Mouse (Mus musculus) kidney, postnatal 36 days (tissue): Measurements from ENCODE around the gene Klhl3.

ENCODE experiments used
- DNase-seq, 2 experiments: peaks; one replicate each; pipeline ENCODE4 v3.0.0; 2021 to 2022; ENCODE audit warnings: mixed read lengths in 2 of 2

Gene Klhl3

GRCm38 (mm10) chr13:58066081-58066495 is 47.3 kb downstream of the Klhl3 start:
- peak in 1 of 2 experiments; percentile 62 for DNase-seq

GRCm38 (mm10) chr13:58065316-58065715 is 48.1 kb downstream of the Klhl3 start:
- DNase-seq: peak; percentile 62 to 89

GRCm38 (mm10) chr13:58057953-58058870 is 55.2 kb downstream of the Klhl3 start:
- DNase-seq: peak; percentile 66 to 80

- DNase-seq: no peak
Measured at GRCm38 (mm10) chr13:58056618-58057017, 56.8 kb downstream of the Klhl3 start.

- DNase-seq: no peak
Measured at GRCm38 (mm10) chr13:58053628-58054027, 59.8 kb downstream of the Klhl3 start.

- no peak for DNase-seq
Measured at GRCm38 (mm10) chr13:58051654-58052053, 61.7 kb downstream of the Klhl3 start.

- peak in 1 of 2 experiments; percentile 37 for DNase-seq
Measured at GRCm38 (mm10) chr13:58051251-58051650, 62.1 kb downstream of the Klhl3 start.

- no peak for DNase-seq
Measured at GRCm38 (mm10) chr13:58049121-58049520, 64.3 kb downstream of the Klhl3 start.

- peak in 1 of 2 experiments; percentile 46 for DNase-seq
Measured at GRCm38 (mm10) chr13:58048076-58048475, 65.3 kb downstream of the Klhl3 start.

GRCm38 (mm10) chr13:58046178-58046577 is 67.2 kb downstream of the Klhl3 start:
- DNase-seq: no peak

GRCm38 (mm10) chr13:58045278-58045677 is 68.1 kb downstream of the Klhl3 start:
- peak; percentile 39 to 52 for DNase-seq

GRCm38 (mm10) chr13:58043278-58043677 is 70.1 kb downstream of the Klhl3 start:
- DNase-seq: no peak

- no peak for DNase-seq
Measured at GRCm38 (mm10) chr13:58040112-58040511, 73.3 kb downstream of the Klhl3 start.

- no peak for DNase-seq
Measured at GRCm38 (mm10) chr13:58037506-58037905, 75.9 kb downstream of the Klhl3 start.

- peak; percentile 74 to 84 for DNase-seq
Measured at GRCm38 (mm10) chr13:58035470-58036156, 77.8 kb downstream of the Klhl3 start.

- no peak for DNase-seq
Measured at GRCm38 (mm10) chr13:58034985-58035384, 78.4 kb downstream of the Klhl3 start.

- DNase-seq: peak in 1 of 2 experiments; percentile 38
Measured at GRCm38 (mm10) chr13:58034507-58034906, 78.9 kb downstream of the Klhl3 start.

GRCm38 (mm10) chr13:58031755-58032154 is 81.6 kb downstream of the Klhl3 start:
- peak; percentile 62 to 90 for DNase-seq

- DNase-seq: no peak
Measured at GRCm38 (mm10) chr13:58027115-58027514, 86.3 kb downstream of the Klhl3 start.

GRCm38 (mm10) chr13:58025701-58026414 is 87.5 kb downstream of the Klhl3 start:
- DNase-seq: no peak

- DNase-seq: no peak
Measured at GRCm38 (mm10) chr13:58023726-58024453, 89.5 kb downstream of the Klhl3 start.

GRCm38 (mm10) chr13:58023001-58023560 is 90.3 kb downstream of the Klhl3 start:
- DNase-seq: no peak
